Mouse (Mus musculus) urinary bladder, postnatal 14 days (tissue): ENCODE data around the gene Gar1.

Source experiments
- DNase-seq: peaks from one replicate; pipeline ENCODE4 v3.0.0; 2021; ENCODE audit warnings: low spot score

The Gar1 gene

DNA sequence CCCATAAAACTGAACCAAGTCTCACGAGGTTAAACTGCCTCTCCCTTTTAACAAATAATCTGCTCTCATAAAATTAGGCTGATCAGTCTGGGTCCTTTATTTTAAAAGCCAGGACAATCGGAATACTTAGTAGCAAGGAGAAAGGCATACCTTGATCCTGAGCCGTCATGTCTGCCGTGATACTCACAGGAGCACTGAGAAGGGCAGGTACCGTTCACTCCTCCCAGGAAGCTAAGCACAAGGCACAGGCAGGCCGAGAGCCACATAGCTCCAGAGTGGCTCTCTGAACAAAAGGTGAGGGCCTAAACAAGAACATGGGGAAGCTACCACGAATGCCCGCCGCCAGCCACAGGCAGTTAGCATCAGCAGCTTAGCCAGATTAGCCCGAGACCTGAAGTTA is 27.4 kb downstream of the Gar1 start, which contains the start of gene Lrit3:
Lrit3 (minus strand) TSS at position 266 of the 400 bp plus-strand sequence.
- no peak for DNase-seq

DNA sequence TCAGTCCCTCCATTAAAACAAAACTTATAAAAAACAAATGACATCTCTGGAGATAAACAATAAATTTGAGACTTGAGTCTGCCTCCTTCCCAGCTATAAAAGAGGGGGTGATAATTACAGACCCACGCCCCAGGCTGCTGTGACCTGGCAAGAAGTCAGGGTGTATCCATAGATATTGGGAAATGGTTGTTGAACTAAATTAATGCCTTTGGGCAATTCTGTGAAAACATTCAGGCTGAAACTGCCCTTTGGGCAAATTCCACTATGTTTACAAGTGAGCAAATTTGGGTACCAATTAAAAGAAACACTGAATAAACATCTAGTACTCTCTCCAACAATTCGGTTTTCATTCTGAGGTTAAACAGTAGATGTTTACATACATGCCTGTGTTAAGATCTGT is 32.2 kb downstream of the Gar1 start:
- DNase-seq, result no peak

DNA sequence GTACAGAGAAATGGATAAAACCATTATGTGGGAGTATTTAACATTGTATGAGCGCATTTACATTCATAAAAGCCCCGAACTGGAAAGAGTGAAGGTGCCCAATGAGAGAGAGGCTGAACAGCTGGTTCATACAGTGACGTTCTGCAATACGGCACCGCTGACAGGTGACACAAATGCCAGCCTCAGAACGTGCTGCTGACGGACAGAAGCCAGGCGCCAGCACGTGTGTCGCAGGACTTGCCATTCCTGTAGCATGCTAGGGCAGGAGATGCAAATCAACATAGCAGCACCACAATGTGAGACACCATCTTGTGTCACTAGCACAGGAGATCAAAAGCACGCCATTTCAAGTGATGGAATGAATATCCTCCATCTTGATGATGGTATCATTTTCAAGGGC is 32.6 kb downstream of the Gar1 start:
- DNase-seq, result no peak

DNA sequence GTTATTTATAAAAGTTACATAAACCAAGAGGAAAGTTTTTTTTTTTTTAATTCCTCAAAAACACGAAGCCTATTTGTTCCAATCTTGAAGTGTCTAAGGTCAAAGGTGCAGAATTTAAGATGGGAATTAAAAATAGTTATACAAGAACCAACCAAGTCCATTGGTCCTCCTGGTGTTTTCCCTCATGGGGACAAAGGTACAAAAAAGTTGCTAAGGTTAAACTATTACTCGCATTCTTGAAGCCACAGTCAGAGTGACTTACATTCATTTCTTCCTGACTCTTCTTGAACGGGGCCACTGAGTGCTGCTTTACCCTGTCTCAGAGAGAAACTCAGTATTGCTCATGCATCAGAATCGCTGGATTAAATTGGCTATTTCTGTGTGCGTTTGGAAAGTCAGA is 33.9 kb downstream of the Gar1 start:
- DNase-seq, result no peak

DNA sequence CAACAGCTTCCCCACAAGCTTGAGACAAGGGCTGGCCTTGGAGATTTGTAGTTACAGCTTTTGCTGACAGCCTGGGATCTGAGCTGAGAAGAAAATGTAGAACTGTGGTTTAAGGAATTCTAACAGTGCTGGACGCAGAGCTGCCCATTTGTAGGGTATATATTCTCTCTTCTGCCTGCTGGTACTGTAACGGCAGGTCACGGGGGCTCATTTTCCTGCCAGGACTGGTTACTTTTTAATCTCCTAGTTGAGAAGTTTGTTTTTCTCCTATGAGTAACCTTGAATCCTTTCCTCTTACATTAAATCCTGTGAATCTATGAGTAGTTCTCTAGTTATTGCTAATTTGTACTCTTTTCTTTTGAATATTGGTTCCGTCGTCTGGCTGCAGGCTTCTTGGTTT is 37.4 kb downstream of the Gar1 start:
- DNase-seq, result no peak

DNA sequence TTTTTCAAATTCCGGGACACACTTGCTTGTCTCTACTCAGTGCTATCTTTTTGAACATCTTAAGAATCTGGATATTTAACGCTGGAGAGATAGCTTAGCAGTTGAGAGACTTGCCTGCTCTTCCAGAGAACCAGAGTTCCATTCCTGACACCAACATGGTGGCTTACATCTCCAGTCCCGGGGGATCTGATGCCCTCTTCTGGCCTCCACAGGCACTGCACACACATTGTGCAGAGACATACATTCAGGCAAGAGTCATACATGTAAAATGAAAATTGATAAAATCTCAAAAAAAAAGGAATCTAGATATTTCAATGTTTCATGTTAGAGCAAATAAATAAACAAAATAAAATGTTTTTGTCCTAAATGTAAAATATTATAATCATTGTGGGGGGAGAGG is 48.5 kb downstream of the Gar1 start:
- DNase-seq, result no peak

DNA sequence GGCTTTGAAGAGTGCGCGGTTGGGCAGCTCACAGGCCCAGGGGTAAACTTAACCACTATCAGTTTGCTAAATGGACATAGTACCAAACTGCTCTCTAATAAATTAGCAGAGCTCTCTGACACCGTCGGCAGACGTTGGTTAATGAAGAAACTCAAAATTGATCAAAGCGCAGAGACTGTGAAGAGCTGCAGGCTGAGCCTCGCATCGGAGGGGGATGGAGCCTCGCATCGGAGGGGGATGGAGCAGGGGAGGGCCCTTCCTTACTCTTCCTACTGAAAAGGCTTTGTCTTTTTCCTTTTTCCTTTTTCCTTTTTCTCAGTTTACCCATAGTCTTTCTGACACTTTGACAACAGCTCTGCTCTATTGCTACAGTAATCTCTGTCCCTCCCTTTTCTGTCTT is 49.8 kb downstream of the Gar1 start:
- no peak for DNase-seq
